Mouse (Mus musculus): ENCODE data around the gene Ucn2.

The Ucn2 gene

DNA sequence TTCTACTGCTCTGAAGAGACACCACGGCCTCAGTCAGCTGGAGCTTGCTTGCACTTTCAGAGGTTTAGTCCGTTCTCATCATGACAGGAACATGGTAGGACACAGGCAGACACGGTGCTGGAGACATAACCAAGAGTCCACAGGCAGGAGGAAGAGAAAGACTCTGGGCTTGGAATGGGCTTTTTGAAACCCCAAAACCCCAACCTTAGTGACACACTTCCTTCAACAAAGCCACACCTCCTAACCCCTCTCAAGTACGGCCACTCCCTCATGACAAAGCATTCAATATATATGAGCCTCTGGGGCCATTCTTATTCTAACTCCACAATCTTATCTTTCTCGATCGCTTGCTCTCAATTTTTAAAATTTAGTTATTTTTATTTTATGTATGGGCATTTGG, 46.6 kb downstream of the Ucn2 start:
- no peak for DNase-seq

All from lung, postnatal 10 days (tissue).